Mouse (Mus musculus): ENCODE data around the gene Vat1l.
A peak's percentile ranks its signal among the peaks of the same experiment; 100 is the strongest.

GRCm38 (mm10) chr8:114342276-114342675 is 136.9 kb downstream of the Vat1l start:
- TF ChIP-seq CTCF (conservative IDR thresholded peaks at IDR 0.05; ENCODE audit: low read length) (peak; percentile 68), NANOG (IDR thresholded peaks at IDR 0.05; ENCODE audit: borderline replicate concordance, low read length) (no peak), POU5F1 (IDR thresholded peaks at IDR 0.05; ENCODE audit: borderline replicate concordance, low read length) (no peak)
